Mouse (Mus musculus) forebrain, embryonic 11.5 days (tissue): Measurements from ENCODE around the gene Ufd1. TPM values are rescaled to one million over a fixed set of nuclear protein-coding genes. Genes with fewer than 3 reads are reported as not detected.

Experiments used
- ATAC-seq: fragments of 200-750 bp; cut with Nextera tagmentation; replicated peaks from 2 replicates; pipeline ENCODE4 v1.8.0; 2017; ENCODE audit warnings: moderate TSS enrichment; ENCODE audit not compliant: low FRiP score
- DNase-seq: peaks from one replicate; pipeline ENCODE4 v3.0.0-alpha.2; 2017; ENCODE audit warnings: low spot score
- H3K27ac ChIP-seq: fragments of 300-500 bp; sonication (generic); 2 replicates; pipeline ENCODE4 v1.5.1; 2014; ENCODE audit warnings: low read depth, low read length
- H3K27me3 ChIP-seq: fragments of 300-500 bp; sonication (generic); 2 replicates; pipeline ENCODE4 v1.6.1; 2014; ENCODE audit warnings: mild to moderate bottlenecking, low read length, mixed read lengths; ENCODE audit not compliant: control insufficient read depth, insufficient read depth
- H3K36me3 ChIP-seq: fragments of 300-500 bp; sonication (generic); 2 replicates; pipeline ENCODE4 v1.6.1; 2014; ENCODE audit warnings: mild to moderate bottlenecking, low read length, moderate library complexity, mixed read lengths; ENCODE audit not compliant: control insufficient read depth, insufficient read depth
- H3K4me1 ChIP-seq: fragments of 300-500 bp; sonication (generic); replicated peaks from 2 replicates; pipeline ENCODE4 v1.6.1; 2014; ENCODE audit warnings: low read length, mixed read lengths; ENCODE audit not compliant: control insufficient read depth, insufficient read depth
- H3K4me2 ChIP-seq: fragments of 300-500 bp; sonication (generic); 2 replicates; pipeline ENCODE4 v1.6.1; 2014; ENCODE audit warnings: low read depth, mild to moderate bottlenecking, low read length, moderate library complexity, mixed read lengths; ENCODE audit not compliant: severe bottlenecking
- H3K4me3 ChIP-seq: fragments of 300-500 bp; sonication (generic); 2 replicates; pipeline ENCODE4 v1.5.1; 2014; ENCODE audit warnings: low read depth, low read length
- H3K9ac ChIP-seq: fragments of 300-500 bp; sonication (generic); 2 replicates; pipeline ENCODE4 v1.6.1; 2014; ENCODE audit warnings: low read length
- H3K9me3 ChIP-seq: fragments of 300-500 bp; sonication (generic); 2 replicates; pipeline ENCODE4 v1.6.1; 2016; ENCODE audit warnings: low read length, mixed read lengths; ENCODE audit not compliant: control insufficient read depth
- WGBS: fragments of 180-500 bp; shearing (Covaris S2); extraction: QIAGEN DNeasy Blood & Tissue Kit; methylation state at CpG from one replicate; pipeline ENCODE4 v1.1.7; 2014; 5-methylcytosine and 5-hydroxymethylcytosine counted together
- polyA plus RNA-seq: library from polyadenylated mRNA; unstranded; fragments of >200 nt; fragmentation: Nextera tagmentation; extraction: Ambion mirVana; gene quantifications from 2 replicates; pipeline ENCODE4 v1.2.1, GENCODE M21; 2014

Gene Ufd1
- polyA plus RNA-seq, 1 experiment from 2014 or later, result 102 TPM

GRCm38 (mm10) chr16:18777101-18778080 lies 34.2 kb upstream of the Ufd1 start:
- peaks cover 3% of the 10 kb centered on the region; the same call in 1 of the 2 replicates for H3K36me3 ChIP-seq
- DNase-seq (peak; percentile 68), ATAC-seq (peak; percentile 29)
- H3K27me3 ChIP-seq, result peaks cover 37% of the 10 kb centered on the region
- H3K4me3 ChIP-seq, result peak overlapping the region; percentile 34
- H3K4me1 ChIP-seq, result peaks cover 9% of the 10 kb centered on the region; the same call in 1 of the 2 replicates
- H3K4me2 ChIP-seq, result peak overlapping the region; percentile 54
- H3K9ac ChIP-seq, result peak overlapping the region; percentile 32
- 3% methylated on average over 80 of the region's 80 CpGs for WGBS
- H3K27ac ChIP-seq, result peak overlapping the region; percentile 25; the same call in 1 of the 2 replicates
- H3K9me3 ChIP-seq, result no peaks in the 10 kb centered on the region

GRCm38 (mm10) chr16:18778461-18778860 lies 33.1 kb upstream of the Ufd1 start:
- Histone ChIP-seq H3K4me1 (peaks cover 9% of the 10 kb centered on the region; the same call in 1 of the 2 replicates), H3K36me3 (peaks cover 3% of the 10 kb centered on the region; the same call in 1 of the 2 replicates), H3K9ac (no peak overlapping the region), H3K4me3 (0 out of 2 replicates have a peak overlapping the region, but pooled peaks have one; percentile 34), H3K4me2 (no peak overlapping the region), H3K9me3 (no peaks in the 10 kb centered on the region), H3K27ac (no peak overlapping the region), H3K27me3 (peaks cover 37% of the 10 kb centered on the region)
- 47% methylated on average over 2 of the region's 2 CpGs for WGBS
- no peak for DNase-seq
- ATAC-seq, result no peak

- Histone ChIP-seq H3K27ac (no peak overlapping the region), H3K36me3 (peaks cover 3% of the 10 kb centered on the region; the same call in 1 of the 2 replicates), H3K9ac (no peak overlapping the region), H3K4me2 (no peak overlapping the region), H3K4me3 (no peak overlapping the region), H3K27me3 (peaks cover 24% of the 10 kb centered on the region), H3K9me3 (no peaks in the 10 kb centered on the region), H3K4me1 (peaks cover 5% of the 10 kb centered on the region; the same call in 1 of the 2 replicates)
- WGBS, result 91% methylated on average over 10 of the region's 10 CpGs
- peak; percentile 45 for DNase-seq
- no peak for ATAC-seq
Measured at GRCm38 (mm10) chr16:18781810-18782209, 29.8 kb upstream of the Ufd1 start.

GRCm38 (mm10) chr16:18785025-18785424 lies 26.6 kb upstream of the Ufd1 start:
- Histone ChIP-seq H3K4me1 (no peaks in the 10 kb centered on the region), H3K4me3 (no peak overlapping the region), H3K9me3 (no peaks in the 10 kb centered on the region), H3K27ac (no peak overlapping the region), H3K4me2 (no peak overlapping the region), H3K36me3 (peaks cover 9% of the 10 kb centered on the region; the same call in 1 of the 2 replicates), H3K27me3 (no peaks in the 10 kb centered on the region), H3K9ac (no peak overlapping the region)
- DNase-seq (peak; percentile 45), ATAC-seq (no peak)
- 87% methylated on average over 7 of the region's 7 CpGs for WGBS

GRCm38 (mm10) chr16:18785485-18785884 lies 26.1 kb upstream of the Ufd1 start:
- Histone ChIP-seq H3K27me3 (no peaks in the 10 kb centered on the region), H3K4me2 (no peak overlapping the region), H3K9ac (no peak overlapping the region), H3K4me1 (no peaks in the 10 kb centered on the region), H3K4me3 (no peak overlapping the region), H3K27ac (no peak overlapping the region), H3K36me3 (peaks cover 9% of the 10 kb centered on the region; the same call in 1 of the 2 replicates), H3K9me3 (no peaks in the 10 kb centered on the region)
- 79% methylated on average over 1 of the region's 1 CpGs for WGBS
- DNase-seq, result peak; percentile 8
- no peak for ATAC-seq

GRCm38 (mm10) chr16:18786652-18787051 lies 24.9 kb upstream of the Ufd1 start:
- peak; percentile 38 for DNase-seq
- WGBS, result 95% methylated on average over 10 of the region's 10 CpGs
- ATAC-seq, result no peak

GRCm38 (mm10) chr16:18788627-18789406 lies 22.8 kb upstream of the Ufd1 start:
- Histone ChIP-seq H3K36me3 (peaks cover 7% of the 10 kb centered on the region; the same call in 1 of the 2 replicates), H3K9me3 (no peaks in the 10 kb centered on the region), H3K27ac (no peak overlapping the region), H3K27me3 (no peaks in the 10 kb centered on the region), H3K4me1 (no peaks in the 10 kb centered on the region), H3K9ac (no peak overlapping the region), H3K4me3 (no peak overlapping the region), H3K4me2 (no peak overlapping the region)
- ATAC-seq (no peak), DNase-seq (peak; percentile 16)
- WGBS, result 87% methylated on average over 10 of the region's 10 CpGs

More at GRCm38 (mm10) chr16:18786652-18787051, 24.9 kb upstream of the Ufd1 start:
- no peak overlapping the region for H3K4me2 ChIP-seq
- H3K9me3 ChIP-seq, result no peaks in the 10 kb centered on the region
- H3K9ac ChIP-seq, result no peak overlapping the region
- no peak overlapping the region for H3K27ac ChIP-seq
- H3K36me3 ChIP-seq, result peaks cover 7% of the 10 kb centered on the region; the same call in 1 of the 2 replicates
- no peak overlapping the region for H3K4me3 ChIP-seq
- H3K27me3 ChIP-seq, result no peaks in the 10 kb centered on the region
- no peaks in the 10 kb centered on the region for H3K4me1 ChIP-seq

GRCm38 (mm10) chr16:18795223-18795899 lies 16.2 kb upstream of the Ufd1 start:
- Histone ChIP-seq H3K4me1 (no peaks in the 10 kb centered on the region), H3K4me2 (no peak overlapping the region), H3K9ac (no peak overlapping the region), H3K27me3 (no peaks in the 10 kb centered on the region), H3K4me3 (no peak overlapping the region), H3K27ac (no peak overlapping the region), H3K9me3 (no peaks in the 10 kb centered on the region), H3K36me3 (peaks cover 2% of the 10 kb centered on the region; the same call in 1 of the 2 replicates)
- DNase-seq (no peak), ATAC-seq (no peak)
- WGBS, result 93% methylated on average over 11 of the region's 11 CpGs
